Mouse (Mus musculus) stomach, postnatal 0 days (tissue): ENCODE data around the gene Magel2.

Experiments used
- CTCF ChIP-seq: IDR thresholded peaks from 2 replicates; pipeline ENCODE4 v1.5.1; 2016; ENCODE audit warnings: antibody characterized with exemption, low read depth, mild to moderate bottlenecking, moderate library complexity
- EP300 ChIP-seq: optimal IDR thresholded peaks from 2 replicates; pipeline ENCODE3; 2016; ENCODE audit warnings: antibody characterized with exemption

DNA sequence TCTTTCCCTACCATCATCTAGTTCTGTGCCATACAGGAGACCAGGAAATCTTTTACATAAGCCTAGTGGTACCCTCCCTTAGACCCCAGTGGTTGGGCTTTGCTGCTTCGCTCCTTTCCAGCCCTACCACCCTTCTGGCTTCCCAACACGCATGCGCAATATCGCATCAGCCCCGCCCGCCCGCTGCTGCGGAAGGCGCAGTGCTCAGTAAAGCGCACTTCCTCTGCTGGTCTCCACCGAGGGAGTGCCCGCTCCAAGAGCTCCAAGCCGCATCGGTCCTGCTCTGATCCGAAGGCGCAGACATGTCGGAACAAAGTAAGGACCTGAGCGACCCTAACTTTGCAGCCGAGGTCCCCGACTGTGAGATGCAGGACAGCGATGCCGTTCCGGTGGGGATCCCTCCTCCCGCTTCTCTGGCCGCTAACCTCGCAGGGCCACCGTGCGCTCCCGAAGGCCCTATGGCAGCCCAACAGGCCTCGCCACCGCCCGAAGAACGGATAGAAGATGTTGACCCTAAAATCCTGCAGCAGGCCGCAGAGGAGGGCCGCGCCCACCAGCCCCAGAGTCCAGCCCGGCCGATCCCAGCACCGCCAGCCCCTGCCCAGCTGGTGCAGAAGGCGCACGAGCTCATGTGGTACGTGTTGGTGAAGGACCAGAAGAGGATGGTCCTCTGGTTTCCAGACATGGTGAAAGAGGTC lies 28.6 kb upstream of the Magel2 start:
- TF ChIP-seq CTCF (no peak), EP300 (no peak)
